Mouse (Mus musculus) granulocyte monocyte progenitor cell, adult 5-6 weeks (primary cell): ENCODE data around the gene Sgo2b. TPM values are rescaled to one million over a fixed set of nuclear protein-coding genes. Genes with fewer than 3 reads are reported as not detected.
A peak's percentile ranks its signal among the peaks of the same experiment; 100 is the strongest.
"Not testable (repeated sequence)": the region's sequence is repeated elsewhere in the genome, so short reads cannot be mapped to it uniquely, and the experiment has no call there.

ENCODE experiments used
- ATAC-seq: replicated peaks from 2 replicates; pipeline ENCODE4 v1.8.0; 2016; ENCODE audit warnings: mild to moderate bottlenecking, moderate TSS enrichment, inconsistent platforms; ENCODE audit not compliant: poor library complexity, severe bottlenecking
- total RNA-seq, 2 experiments: library from RNA; stranded (forward) in 1 of 2; stranded (reverse) in 1 of 2; fragments of 200-712, 200-1000 nt in 1 of 2; fragments of >200 nt in 1 of 2; fragmentation: Nextera tagmentation in 1 of 2; gene quantifications; 2 replicates each; pipeline ENCODE4 v1.2.3; 2014 to 2017

Gene Sgo2b
- not detected in 2 replicates for total RNA-seq (2014; fragmentation: Nextera tagmentation)
- total RNA-seq (2017), result not detected in 2 replicates

DNA sequence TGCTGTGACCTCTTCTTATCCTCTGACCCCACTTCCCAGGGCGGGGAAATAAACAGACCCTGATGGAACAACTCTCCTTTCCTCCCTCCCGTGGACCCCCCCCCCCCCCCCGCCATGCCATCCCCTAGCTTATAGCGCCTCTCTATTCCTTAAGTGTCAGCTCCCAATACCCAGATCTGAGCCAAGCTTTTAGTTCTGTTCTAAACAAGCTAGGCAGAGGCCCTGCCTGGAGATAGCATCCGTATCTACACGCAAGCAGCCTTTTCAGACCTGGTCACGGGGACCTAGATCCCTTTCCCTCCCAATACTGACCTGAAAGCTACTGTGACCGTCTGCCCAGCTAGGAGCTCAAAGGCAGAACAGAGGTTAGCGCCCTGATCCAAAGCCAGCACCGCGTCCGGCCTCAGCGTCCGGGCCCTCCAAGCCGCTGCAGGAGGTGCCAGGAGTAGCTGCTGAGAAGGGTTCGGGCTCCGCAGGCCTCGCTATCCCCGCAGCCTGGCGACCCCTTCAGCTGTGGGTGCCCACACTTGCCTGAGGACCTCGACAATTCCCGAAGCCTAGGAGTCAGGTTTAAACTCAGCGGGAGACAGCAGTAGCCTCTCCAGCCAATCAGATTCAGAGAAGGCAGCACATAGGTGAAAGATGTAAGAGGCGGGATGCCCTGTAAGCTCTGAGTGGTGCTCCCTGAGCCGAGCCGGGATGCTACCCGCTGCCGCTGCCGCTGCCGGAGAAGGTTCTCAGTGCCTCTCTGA lies at the start of gene Sgo2b:
Sgo2b (minus strand) TSS at position 623 of the 752 bp plus-strand sequence.
- no peak for ATAC-seq

DNA sequence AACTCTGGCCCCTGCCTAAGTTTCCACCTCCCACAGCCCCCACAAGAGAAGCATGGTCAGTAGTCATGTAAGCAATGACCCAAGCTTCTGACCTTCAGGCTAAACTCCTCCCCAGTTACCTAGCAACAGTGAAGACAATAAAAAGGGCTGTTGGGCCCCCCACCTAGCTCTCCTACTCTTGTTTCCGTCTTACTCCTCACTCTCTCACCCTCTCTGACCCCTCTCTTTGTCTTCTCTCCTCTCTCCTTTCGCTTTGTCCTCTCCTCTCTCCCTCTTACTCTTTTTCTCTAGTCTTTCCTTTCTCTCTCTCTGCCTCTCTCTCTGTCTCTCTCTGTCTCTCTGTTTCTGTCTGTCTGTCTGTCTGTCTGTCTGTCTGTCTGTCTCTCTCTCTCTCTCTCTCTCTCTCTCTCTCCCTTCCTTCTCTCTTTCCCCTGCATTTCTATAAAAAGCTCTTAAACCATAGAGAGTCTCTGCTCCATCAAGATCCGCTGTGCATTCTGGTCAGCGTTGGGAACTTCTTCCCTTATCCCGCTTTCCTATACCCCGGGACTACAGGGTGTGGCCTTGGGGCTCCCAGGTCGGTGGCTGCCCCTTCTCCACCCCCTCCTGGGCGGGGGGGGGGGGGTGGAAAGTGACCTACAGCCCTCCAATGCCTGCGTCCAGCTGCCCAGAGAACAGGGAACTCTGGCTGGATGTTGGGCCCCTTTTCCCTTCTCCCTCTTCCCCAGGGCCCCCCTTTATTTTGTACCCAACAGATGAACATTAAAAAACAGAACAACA lies 18.8 kb upstream of the Sgo2b start:
- not testable (repeated sequence) for ATAC-seq

DNA sequence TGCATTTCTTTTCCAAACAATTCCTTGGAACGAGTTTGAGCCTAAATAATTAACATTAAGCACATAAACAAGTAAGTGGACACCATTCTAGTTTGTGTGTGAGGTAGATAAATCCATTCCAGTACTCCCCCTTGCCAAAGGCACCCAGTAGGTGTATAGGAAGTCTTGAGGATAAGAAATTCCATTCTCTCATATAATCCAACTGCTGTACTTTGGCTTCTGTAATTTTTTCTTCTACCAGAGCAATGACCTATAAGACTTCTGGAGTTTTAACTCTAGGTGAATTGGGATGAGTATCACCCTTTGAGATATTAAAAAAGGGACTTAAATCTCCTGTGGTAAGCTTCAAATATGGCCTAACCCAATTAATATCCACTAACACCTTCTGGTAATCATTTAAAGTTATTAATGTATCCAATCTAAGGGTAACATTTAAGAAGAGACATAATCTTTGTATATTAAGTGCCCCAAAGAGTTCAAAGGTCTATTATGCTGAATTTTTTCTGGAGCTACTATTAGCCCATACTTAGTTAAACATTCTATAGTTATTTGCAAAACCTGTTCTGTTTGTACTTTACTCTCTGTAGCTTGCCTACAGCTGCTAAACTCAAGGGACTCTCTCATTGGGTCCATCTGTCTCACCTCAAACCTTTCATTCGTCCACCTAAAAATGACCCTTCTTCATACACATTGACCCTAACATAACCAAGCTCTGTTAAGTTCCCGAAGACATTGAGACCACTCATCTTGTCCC lies 9.2 kb upstream of the Sgo2b start:
- no peak for ATAC-seq

DNA sequence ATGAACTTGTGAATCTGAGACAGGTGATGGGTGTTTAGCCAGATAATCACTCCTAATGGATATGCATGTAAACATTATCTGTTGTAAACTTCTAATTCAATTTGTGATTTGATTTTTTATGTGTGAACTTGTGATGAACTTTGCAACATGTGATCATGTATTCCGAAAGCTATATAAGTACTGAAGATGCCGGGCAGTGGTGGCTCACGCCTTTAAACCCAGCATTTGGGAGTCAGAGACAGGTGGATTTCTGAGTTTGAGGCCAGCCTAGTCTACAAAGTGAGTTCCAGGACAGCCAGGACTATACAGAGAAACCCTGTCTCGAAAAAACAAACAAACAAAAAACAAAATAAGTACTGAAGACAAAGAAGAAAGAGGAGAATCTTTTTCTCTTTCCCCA lies 1.8 kb upstream of the Sgo2b start:
- not testable (repeated sequence) for ATAC-seq

DNA sequence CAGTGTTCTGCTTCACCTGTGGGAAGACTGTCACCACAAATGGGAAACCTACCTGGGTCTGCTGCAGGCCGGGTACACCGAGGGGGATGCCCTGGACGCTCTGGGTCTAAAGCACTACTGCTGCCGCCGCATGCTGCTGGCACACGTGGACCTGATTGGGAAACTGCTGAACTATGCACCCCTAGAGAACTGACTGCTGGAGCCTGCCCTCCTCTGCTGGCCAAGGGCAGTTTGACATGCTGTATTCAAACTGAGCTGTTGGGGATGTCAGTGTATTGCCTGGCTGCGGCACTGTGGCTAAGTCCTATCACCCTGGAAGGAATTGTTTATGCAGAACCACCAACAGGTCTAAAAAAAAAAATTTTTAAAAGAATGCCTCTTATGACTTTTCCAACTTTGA lies 18.9 kb downstream of the Sgo2b start:
- no peak for ATAC-seq

DNA sequence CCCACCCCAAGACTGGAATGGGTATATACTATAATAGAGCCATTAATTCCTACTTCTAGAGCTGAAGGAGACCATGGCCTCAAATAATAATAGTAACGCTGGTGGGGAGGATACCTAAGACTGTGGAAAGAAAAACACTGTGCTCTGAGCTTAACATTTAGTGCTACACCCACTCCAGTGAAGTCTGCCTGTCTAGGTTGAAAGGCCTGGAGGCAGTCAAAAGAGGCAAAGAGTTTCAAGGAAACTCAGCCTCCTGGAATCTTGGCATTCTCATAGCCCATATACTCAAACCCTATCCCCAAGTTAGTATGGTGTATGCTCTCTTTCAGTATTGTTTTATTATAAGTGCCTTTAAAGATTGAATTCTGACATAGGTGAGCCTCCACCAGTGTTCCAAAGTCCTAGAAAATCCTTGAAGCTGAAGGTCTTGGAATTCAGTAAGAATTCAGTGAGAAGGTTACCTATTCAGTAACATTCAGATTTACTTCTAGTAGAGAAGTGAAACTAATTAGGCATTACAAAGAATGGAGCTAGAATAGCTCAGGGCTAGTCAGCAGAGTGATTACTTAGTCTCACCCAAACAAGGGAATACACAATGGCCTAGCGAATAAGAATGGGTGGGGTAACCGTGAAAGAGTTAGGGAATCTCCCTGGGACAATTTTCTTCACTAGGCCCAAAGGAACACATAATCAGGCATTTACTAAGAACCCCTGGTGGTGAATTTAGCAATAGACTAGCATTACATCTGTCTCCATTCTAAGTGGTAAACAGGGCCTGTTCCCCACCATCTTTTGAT lies 22.5 kb downstream of the Sgo2b start:
- ATAC-seq, result no peak

DNA sequence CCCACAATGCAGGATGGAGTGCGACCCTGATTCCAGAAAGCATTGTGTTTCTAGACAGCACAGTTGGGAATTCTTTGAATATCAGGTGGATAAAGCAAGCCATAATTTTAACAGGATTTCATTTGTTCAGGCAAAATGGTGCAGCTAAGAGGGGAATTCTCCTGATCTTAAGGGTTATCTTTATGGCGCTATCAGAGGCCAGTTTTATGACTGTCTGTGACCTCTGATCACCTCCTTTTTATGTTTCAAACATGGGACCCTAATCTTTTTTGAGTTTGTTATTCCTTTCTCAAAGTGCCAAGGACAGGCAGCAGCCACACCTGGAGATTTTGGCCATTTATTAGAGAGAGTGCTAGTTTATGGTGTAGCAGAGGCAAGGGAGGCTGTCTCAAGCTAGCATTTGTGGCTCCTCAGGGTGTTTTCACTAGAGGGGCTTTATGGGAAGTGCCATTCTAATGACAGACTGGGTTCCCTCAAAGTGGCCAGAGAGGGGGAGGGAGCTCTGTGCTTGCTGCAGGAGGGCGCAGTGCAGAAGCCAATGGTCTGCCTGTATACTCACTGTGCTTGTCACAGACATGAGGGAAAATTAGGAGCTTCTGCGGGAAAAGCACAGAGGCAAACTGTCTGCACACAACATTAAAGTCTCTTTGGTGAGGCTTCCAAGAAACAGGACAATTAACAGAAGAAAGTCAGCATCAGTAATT lies 30.6 kb downstream of the Sgo2b start:
- no peak for ATAC-seq

DNA sequence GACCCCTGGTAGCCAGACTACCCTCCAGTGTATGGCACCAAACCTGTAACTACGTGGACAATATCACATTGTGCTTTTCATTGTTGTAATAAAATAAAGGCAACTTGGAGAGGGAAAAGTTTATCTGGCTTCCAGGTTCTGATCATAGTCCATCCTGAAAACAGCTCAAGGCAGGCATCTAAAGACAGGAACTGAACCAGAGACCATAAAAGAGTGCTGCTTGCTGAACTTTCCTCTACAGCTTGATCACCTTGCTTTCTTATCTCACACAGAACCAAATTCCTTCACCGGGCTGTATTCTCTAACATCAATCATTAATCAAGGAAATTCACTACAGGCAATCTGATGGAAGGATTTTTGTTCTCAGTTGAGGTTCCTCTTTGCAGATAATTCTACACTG lies 57.0 kb downstream of the Sgo2b start:
- no peak for ATAC-seq

DNA sequence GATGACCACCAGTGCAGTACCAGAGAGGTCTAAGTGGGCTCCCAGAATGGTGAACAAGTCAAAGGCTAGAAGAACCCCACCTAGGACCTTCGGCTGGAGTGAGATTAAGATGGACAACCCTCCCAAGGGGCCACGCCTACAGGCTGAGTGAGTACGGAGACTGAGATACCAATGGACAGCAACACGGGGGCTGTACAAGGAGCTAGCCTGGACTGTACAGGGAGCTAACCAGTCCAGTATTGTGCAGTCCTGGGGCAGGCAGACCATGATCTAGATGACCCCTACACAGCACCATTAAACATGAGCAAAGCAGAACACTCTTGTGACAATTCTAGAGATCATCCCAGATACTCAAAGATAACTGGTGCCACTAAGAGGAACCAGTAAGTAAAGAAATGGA lies 73.7 kb downstream of the Sgo2b start:
- ATAC-seq, result no peak

DNA sequence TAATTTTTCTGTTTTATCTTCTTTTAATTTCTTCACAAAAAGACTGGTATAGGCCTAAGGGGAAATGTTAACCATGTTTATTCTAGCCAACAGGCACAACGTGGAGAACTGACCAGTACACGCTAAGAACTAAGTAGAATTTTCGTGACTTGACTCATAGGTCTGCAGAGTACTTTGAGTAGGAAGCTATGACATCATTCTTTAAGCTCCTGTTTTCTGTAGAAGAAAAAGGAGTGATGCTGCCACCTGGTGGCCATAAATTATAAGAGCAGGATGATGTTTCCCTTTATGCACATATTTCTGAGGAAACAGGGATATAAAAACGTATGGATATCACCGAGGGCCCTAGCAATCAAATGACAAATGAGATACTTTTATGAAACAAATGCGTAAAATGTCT lies 74.7 kb downstream of the Sgo2b start:
- peak; percentile 90 for ATAC-seq

DNA sequence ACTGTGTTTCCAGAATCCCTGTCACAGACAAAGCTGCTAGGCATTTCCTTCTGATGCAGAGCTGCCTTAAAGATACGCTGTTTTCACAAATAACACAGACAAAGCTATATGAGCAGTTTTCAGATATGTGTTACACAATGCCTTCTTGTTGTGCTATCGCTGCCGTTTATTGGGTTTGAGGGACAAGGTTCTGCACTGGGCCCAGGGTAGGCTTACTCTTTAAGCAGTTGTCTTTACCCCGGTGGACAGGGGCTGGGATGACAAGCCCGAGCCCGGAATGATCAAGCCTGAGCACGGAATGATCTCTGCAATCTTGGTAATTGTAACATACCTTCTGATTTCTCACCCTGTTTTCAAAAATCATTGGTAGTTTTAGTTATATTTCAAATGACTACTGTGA lies 75.1 kb downstream of the Sgo2b start:
- ATAC-seq, result no peak
